Mouse (Mus musculus): ENCODE measurements around the gene Ddn.

DNA sequence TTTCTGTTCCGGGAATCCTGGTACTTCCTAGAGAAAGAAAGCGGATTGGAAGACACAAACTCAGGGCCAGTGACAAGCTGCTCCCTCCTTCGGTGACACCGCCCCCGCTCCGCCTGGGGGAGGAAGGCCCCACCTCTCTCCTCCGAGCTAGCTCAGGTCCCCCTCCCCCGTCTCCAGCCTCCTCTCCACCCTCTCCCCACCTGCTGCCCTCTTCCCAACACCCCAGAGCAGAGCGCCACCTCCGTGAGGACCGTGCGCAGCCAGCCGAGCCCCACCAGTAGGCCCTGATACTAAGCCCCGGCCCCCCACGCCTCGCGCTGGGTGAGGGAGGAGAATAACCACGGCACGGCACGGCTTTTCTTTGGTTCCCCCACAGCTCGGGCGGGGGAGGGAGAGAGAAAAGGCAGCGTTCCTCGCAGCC is 47.1 kb downstream of the Ddn start:
- no peak for TF ChIP-seq CTCF (IDR thresholded peaks at IDR 0.05; ENCODE audit: insufficient read depth, low read depth, low read length)
- no peak for TF ChIP-seq POLR2A (IDR thresholded peaks at IDR 0.05; ENCODE audit: insufficient read depth, low read depth, low read length)

All from olfactory bulb, adult 2 months (tissue).